Mouse (Mus musculus): Measurements from ENCODE around the gene Cask. TPM values are rescaled to one million over a fixed set of nuclear protein-coding genes. Genes with fewer than 3 reads are reported as not detected.

The Cask gene
- total and polyA plus RNA-seq, 2 experiments from 2014 or later: 79.5 to 146 TPM

DNA sequence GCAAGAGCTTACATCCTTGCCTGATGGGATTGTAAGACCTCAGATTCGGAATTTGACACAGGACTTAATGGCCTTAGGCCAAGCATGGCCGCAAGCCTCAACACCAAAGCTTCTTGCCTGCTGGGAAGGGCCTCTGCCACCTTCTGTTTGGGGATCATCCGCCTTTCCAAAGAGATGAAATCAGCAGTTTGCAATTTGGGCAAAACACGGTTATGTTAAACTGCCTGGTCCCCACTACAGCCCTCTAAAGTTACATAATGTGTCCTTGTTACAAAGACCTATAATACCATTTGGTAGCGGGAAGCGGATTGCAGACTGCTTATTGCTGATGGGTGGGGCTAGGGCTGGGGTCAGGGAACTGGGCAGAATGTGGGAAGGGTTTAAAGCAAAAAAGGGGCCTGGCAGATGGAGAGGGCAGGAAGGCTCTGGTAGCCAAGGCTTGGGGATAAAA, 384.0 kb downstream of the Cask start:
- no peak overlapping the region for H3K4me2 ChIP-seq (ENCODE audit: low read depth, low read length, poor library complexity, severe bottlenecking)
- no peak for ATAC-seq (ENCODE audit: low FRiP score)
- H3K27ac ChIP-seq (ENCODE audit: low read depth, low read length): no peak overlapping the region
- H3K4me3 ChIP-seq (ENCODE audit: low read depth, low read length): no peak overlapping the region
- 63% methylated on average over 6 of the region's 6 CpGs for WGBS
- H3K9me3 ChIP-seq (ENCODE audit: low read length): no peaks in the 10 kb centered on the region
- no peaks in the 10 kb centered on the region for H3K4me1 ChIP-seq (ENCODE audit: insufficient read depth, low read length)
- H3K36me3 ChIP-seq (ENCODE audit: insufficient read depth, low read length): no peaks in the 10 kb centered on the region
- no peak for DNase-seq (ENCODE audit: low spot score)
- no peak overlapping the region for H3K9ac ChIP-seq (replicated peaks; ENCODE audit: low read length, poor library complexity, severe bottlenecking)
- no peak for TF ChIP-seq CTCF (IDR thresholded peaks at IDR 0.05)
- no peaks in the 10 kb centered on the region for H3K27me3 ChIP-seq (ENCODE audit: insufficient read depth, low read length)

Small RNA genes within 50 kb of the gene (microRNA-seq; reads per million reads assigned to microRNA genes)
- not detected for gene Gm25246 (ENCODE audit: borderline number of aligned reads)

Other genes with a start within 250 kb of the Cask start
- gene Gpr34, start 219.3 kb downstream of the Cask start, total RNA-seq (2014; rRNA removed): 1.8 and 3.1 TPM in 2 replicates
- 4.6 and 4.8 TPM in 2 replicates for gene Gpr34, start 219.3 kb downstream of the Cask start, polyA plus RNA-seq (2015; fragmentation: Nextera tagmentation; extraction: Ambion mirVana)
- gene Gpr82, start 190.0 kb downstream of the Cask start, total RNA-seq (2014; rRNA removed): not detected in 2 replicates
- 0.15 and 0.20 TPM in 2 replicates for gene Gpr82, start 190.0 kb downstream of the Cask start, polyA plus RNA-seq (2015; fragmentation: Nextera tagmentation; extraction: Ambion mirVana)

Data from midbrain, postnatal 0 days (tissue).